Mouse (Mus musculus) intestine, postnatal 0 days (tissue): ENCODE data around the gene Olfr68. TPM values are rescaled to one million over a fixed set of nuclear protein-coding genes. Genes with fewer than 3 reads are reported as not detected.
"Not testable (repeated sequence)": the region's sequence is repeated elsewhere in the genome, so short reads cannot be mapped to it uniquely, and the experiment has no call there.

Experiments
- ATAC-seq: fragments of 200-750 bp; cut with Nextera tagmentation; 2 replicates; pipeline ENCODE4 v1.8.0; 2017; ENCODE audit warnings: mild to moderate bottlenecking, moderate TSS enrichment, moderate library complexity
- H3K27ac ChIP-seq: fragments of 300-500 bp; sonication (generic); 2 replicates; pipeline ENCODE4 v1.5.1; 2014; ENCODE audit warnings: mild to moderate bottlenecking, low read depth, low read length, moderate library complexity
- H3K27me3 ChIP-seq: fragments of 300-500 bp; sonication (generic); replicated peaks from 2 replicates; pipeline ENCODE4 v1.6.1; 2014; ENCODE audit warnings: low read length, mixed read lengths; ENCODE audit not compliant: control insufficient read depth, insufficient read depth
- H3K36me3 ChIP-seq: fragments of 300-500 bp; sonication (generic); 2 replicates; pipeline ENCODE4 v1.6.1; 2014; ENCODE audit warnings: mild to moderate bottlenecking, moderate library complexity; ENCODE audit not compliant: control insufficient read depth, insufficient read depth
- H3K4me1 ChIP-seq: fragments of 300-500 bp; sonication (generic); replicated peaks from 2 replicates; pipeline ENCODE4 v1.6.1; 2014; ENCODE audit warnings: antibody characterized with exemption, low read length, mixed read lengths; ENCODE audit not compliant: control insufficient read depth, insufficient read depth
- H3K4me2 ChIP-seq: fragments of 300-500 bp; sonication (generic); replicated peaks from 2 replicates; pipeline ENCODE4 v1.6.1; 2014; ENCODE audit warnings: low read depth, mild to moderate bottlenecking, moderate library complexity
- H3K4me3 ChIP-seq: fragments of 300-500 bp; sonication (generic); 2 replicates; pipeline ENCODE4 v1.5.1; 2014; ENCODE audit warnings: low read depth, low read length
- H3K9ac ChIP-seq: fragments of 300-500 bp; sonication (generic); 2 replicates; pipeline ENCODE4 v1.6.1; 2014; ENCODE audit warnings: mild to moderate bottlenecking, low read depth, low read length
- H3K9me3 ChIP-seq: fragments of 300-500 bp; sonication (generic); 2 replicates; pipeline ENCODE4 v1.6.1; 2016; ENCODE audit warnings: mixed run types; ENCODE audit not compliant: control insufficient read depth
- CTCF ChIP-seq: sonication (generic); IDR thresholded peaks from 2 replicates; pipeline ENCODE4 v1.5.1; 2016; ENCODE audit warnings: low read depth, mild to moderate bottlenecking, control low read depth, antibody characterized with exemption, moderate library complexity
- WGBS: fragments of 180-500 bp; shearing (Covaris S2); extraction: QIAGEN DNeasy Blood & Tissue Kit; methylation state at CpG from one replicate; pipeline ENCODE4 v1.1.7; 2014; 5-methylcytosine and 5-hydroxymethylcytosine counted together
- polyA plus RNA-seq: library from polyadenylated mRNA; unstranded; fragments of >200 nt; fragmentation: Nextera tagmentation; extraction: Ambion mirVana; gene quantifications from 2 replicates; pipeline ENCODE4 v1.2.1, GENCODE M21; 2015

The Olfr68 gene
- polyA plus RNA-seq, 1 experiment from 2014 or later: not detected

GRCm38 (mm10) chr7:103771494-103771893, 8.0 kb downstream of the Olfr68 start, which contains the start of gene Olfr69:
Gene Olfr69, minus strand, starts transcription at chr7:103771594.
- H3K27me3 ChIP-seq: no peaks in the 10 kb centered on the region
- H3K4me2 ChIP-seq: no peak within 1 kb of the TSS
- no peak within 1 kb of the TSS for H3K27ac ChIP-seq
- no peak for ATAC-seq
- no peak for TF ChIP-seq CTCF
- H3K9me3 ChIP-seq: no peaks in the 10 kb centered on the region
- WGBS: 77% methylated on average over 2 of the region's 2 CpGs
- no peaks in the 10 kb centered on the region for H3K36me3 ChIP-seq
- H3K4me1 ChIP-seq: no peaks in the 10 kb centered on the region
- no peak within 1 kb of the TSS for H3K4me3 ChIP-seq
- no peak within 1 kb of the TSS for H3K9ac ChIP-seq

- ATAC-seq, H3K4me3 ChIP-seq, H3K27ac ChIP-seq, H3K4me2 ChIP-seq, H3K36me3 ChIP-seq, H3K9ac ChIP-seq, H3K27me3 ChIP-seq, H3K9me3 ChIP-seq, H3K4me1 ChIP-seq: not testable (repeated sequence)
- WGBS: 83% methylated on average over 5 of the region's 6 CpGs
Measured at GRCm38 (mm10) chr7:103767687-103768086, 11.8 kb downstream of the Olfr68 start.

- not testable (repeated sequence) for H3K4me2 ChIP-seq, H3K4me3 ChIP-seq, H3K27me3 ChIP-seq, ATAC-seq, H3K9me3 ChIP-seq, H3K27ac ChIP-seq, H3K4me1 ChIP-seq, H3K9ac ChIP-seq, H3K36me3 ChIP-seq
- 81% methylated on average over 6 of the region's 6 CpGs for WGBS
Measured at GRCm38 (mm10) chr7:103762212-103762611, 17.3 kb downstream of the Olfr68 start.

GRCm38 (mm10) chr7:103757233-103757632, 22.3 kb downstream of the Olfr68 start, which contains the start of gene Olfr630:
Gene Olfr630, minus strand, starts transcription at chr7:103757333.
- H3K4me2 ChIP-seq: no peak within 1 kb of the TSS
- H3K9me3 ChIP-seq: no peaks in the 10 kb centered on the region
- 41% methylated on average over 2 of the region's 2 CpGs for WGBS
- H3K9ac ChIP-seq: no peak within 1 kb of the TSS
- no peak for TF ChIP-seq CTCF
- no peak within 1 kb of the TSS for H3K27ac ChIP-seq
- H3K4me1 ChIP-seq: no peaks in the 10 kb centered on the region
- H3K4me3 ChIP-seq: no peak within 1 kb of the TSS
- no peak for ATAC-seq
- H3K27me3 ChIP-seq: no peaks in the 10 kb centered on the region
- no peaks in the 10 kb centered on the region for H3K36me3 ChIP-seq

GRCm38 (mm10) chr7:103744843-103745242, 34.7 kb downstream of the Olfr68 start, which contains the start of gene Olfr629:
Gene Olfr629, minus strand, starts transcription at chr7:103744943.
- Histone ChIP-seq H3K36me3 (no peaks in the 10 kb centered on the region), H3K9ac (no peak within 1 kb of the TSS), H3K4me3 (no peak within 1 kb of the TSS), H3K27me3 (no peaks in the 10 kb centered on the region), H3K27ac (no peak within 1 kb of the TSS), H3K4me1 (no peaks in the 10 kb centered on the region), H3K4me2 (no peak within 1 kb of the TSS), H3K9me3 (no peaks in the 10 kb centered on the region)
- no peak for TF ChIP-seq CTCF
- 83% methylated on average over 2 of the region's 2 CpGs for WGBS
- no peak for ATAC-seq

GRCm38 (mm10) chr7:103730074-103730473, 49.4 kb downstream of the Olfr68 start, which contains the start of gene Olfr628:
Gene Olfr628, plus strand, starts transcription at chr7:103730374.
- no peak within 1 kb of the TSS for H3K27ac ChIP-seq
- no peak within 1 kb of the TSS for H3K4me2 ChIP-seq
- no peaks in the 10 kb centered on the region for H3K4me1 ChIP-seq
- H3K9ac ChIP-seq: no peak within 1 kb of the TSS
- no peak for TF ChIP-seq CTCF
- 91% methylated on average over 1 of the region's 1 CpGs for WGBS
- no peaks in the 10 kb centered on the region for H3K36me3 ChIP-seq
- no peak within 1 kb of the TSS for H3K4me3 ChIP-seq
- ATAC-seq: no peak
- no peaks in the 10 kb centered on the region for H3K9me3 ChIP-seq
- no peaks in the 10 kb centered on the region for H3K27me3 ChIP-seq

Other genes starting within 250 kb of the Olfr68 start
- gene Olfr612, start 237.0 kb downstream of the Olfr68 start, polyA plus RNA-seq: not detected in 2 replicates
- not detected in 2 replicates for gene Olfr613, start 231.6 kb downstream of the Olfr68 start, polyA plus RNA-seq
- not detected in 2 replicates for gene Olfr615, start 223.6 kb downstream of the Olfr68 start, polyA plus RNA-seq
- not detected in 2 replicates for gene Olfr616, start 210.6 kb downstream of the Olfr68 start, polyA plus RNA-seq
- not detected in 2 replicates for gene Olfr617, start 206.6 kb downstream of the Olfr68 start, polyA plus RNA-seq
- not detected in 2 replicates for gene Olfr618, start 189.6 kb downstream of the Olfr68 start, polyA plus RNA-seq
- not detected in 2 replicates for gene Olfr619, start 179.1 kb downstream of the Olfr68 start, polyA plus RNA-seq
- not detected in 2 replicates for gene Olfr620, start 167.2 kb downstream of the Olfr68 start, polyA plus RNA-seq
- gene Olfr622, start 137.0 kb downstream of the Olfr68 start, polyA plus RNA-seq: not detected in 2 replicates
- gene Olfr623, start 116.0 kb downstream of the Olfr68 start, polyA plus RNA-seq: not detected in 2 replicates
- gene Olfr624, start 108.5 kb downstream of the Olfr68 start, polyA plus RNA-seq: 0.09 TPM in 2 replicates
- gene Olfr625-ps1, start 97.0 kb downstream of the Olfr68 start, polyA plus RNA-seq: not detected in 2 replicates
- not detected in 2 replicates for gene Olfr243, start 65.0 kb downstream of the Olfr68 start, polyA plus RNA-seq
- gene Olfr628, start 49.3 kb downstream of the Olfr68 start, polyA plus RNA-seq: not detected in 2 replicates
- gene Olfr629, start 34.8 kb downstream of the Olfr68 start, polyA plus RNA-seq: not detected in 2 replicates
- gene Olfr630, start 22.4 kb downstream of the Olfr68 start, polyA plus RNA-seq: not detected in 2 replicates
- gene Olfr69, start 8.1 kb downstream of the Olfr68 start, polyA plus RNA-seq: not detected in 2 replicates
- not detected in 2 replicates for gene Olfr67, start 12.1 kb upstream of the Olfr68 start, polyA plus RNA-seq
- 164 and 228 TPM in 2 replicates for gene Hbb-bt, start 34.3 kb upstream of the Olfr68 start, polyA plus RNA-seq
- gene Hbb-bs, start 48.4 kb upstream of the Olfr68 start, polyA plus RNA-seq: 726 and 1,073 TPM in 2 replicates
- gene Hbb-bh2, start 60.8 kb upstream of the Olfr68 start, polyA plus RNA-seq: not detected in 2 replicates
- not detected in 2 replicates for gene Hbb-bh1, start 63.5 kb upstream of the Olfr68 start, polyA plus RNA-seq
- gene Hbb-y, start 73.5 kb upstream of the Olfr68 start, polyA plus RNA-seq: 0.52 TPM in 1 of 2 replicates, not detected in the other
- not detected in 2 replicates for gene Olfr66, start 106.6 kb upstream of the Olfr68 start, polyA plus RNA-seq
- not detected in 2 replicates for gene Olfr64, start 114.8 kb upstream of the Olfr68 start, polyA plus RNA-seq
- not detected in 2 replicates for gene Olfr65, start 123.8 kb upstream of the Olfr68 start, polyA plus RNA-seq
- not detected in 2 replicates for gene Olfr631, start 149.1 kb upstream of the Olfr68 start, polyA plus RNA-seq
- not detected in 2 replicates for gene Olfr632, start 154.6 kb upstream of the Olfr68 start, polyA plus RNA-seq
- not detected in 2 replicates for gene Olfr633, start 164.7 kb upstream of the Olfr68 start, polyA plus RNA-seq
- not detected in 2 replicates for gene Olfr635, start 191.5 kb upstream of the Olfr68 start, polyA plus RNA-seq
- not detected in 2 replicates for gene Olfr638, start 219.0 kb upstream of the Olfr68 start, polyA plus RNA-seq
- gene Olfr639, start 237.6 kb upstream of the Olfr68 start, polyA plus RNA-seq: not detected in 2 replicates
- not detected in 2 replicates for gene Olfr640, start 245.9 kb upstream of the Olfr68 start, polyA plus RNA-seq